Mouse (Mus musculus) thymus, adult 2 months (tissue): ENCODE results near the gene Habp4.

Source experiments
- CTCF ChIP-seq: fragments of 200-500 bp; IDR thresholded peaks from 2 replicates; pipeline ENCODE4 v1.5.1; 2012; ENCODE audit warnings: mild to moderate bottlenecking, control low read depth, low read length, moderate library complexity, borderline replicate concordance; ENCODE audit not compliant: control insufficient read depth, poor library complexity, insufficient read depth; ENCODE audit errors: extremely low read depth
- POLR2A ChIP-seq: fragments of 200-500 bp; IDR thresholded peaks from 2 replicates; pipeline ENCODE4 v1.6.1; 2012; ENCODE audit warnings: mild to moderate bottlenecking, low read length, control low read depth, moderate library complexity; ENCODE audit not compliant: control insufficient read depth, poor library complexity, insufficient read depth; ENCODE audit errors: extremely low read depth

- TF ChIP-seq CTCF = no peak
- TF ChIP-seq POLR2A = no peak
Measured at GRCm38 (mm10) chr13:64185586-64185985, 24.0 kb downstream of the Habp4 start.
